Mouse (Mus musculus): Measurements from ENCODE around the gene Pgm3.

The Pgm3 gene

DNA sequence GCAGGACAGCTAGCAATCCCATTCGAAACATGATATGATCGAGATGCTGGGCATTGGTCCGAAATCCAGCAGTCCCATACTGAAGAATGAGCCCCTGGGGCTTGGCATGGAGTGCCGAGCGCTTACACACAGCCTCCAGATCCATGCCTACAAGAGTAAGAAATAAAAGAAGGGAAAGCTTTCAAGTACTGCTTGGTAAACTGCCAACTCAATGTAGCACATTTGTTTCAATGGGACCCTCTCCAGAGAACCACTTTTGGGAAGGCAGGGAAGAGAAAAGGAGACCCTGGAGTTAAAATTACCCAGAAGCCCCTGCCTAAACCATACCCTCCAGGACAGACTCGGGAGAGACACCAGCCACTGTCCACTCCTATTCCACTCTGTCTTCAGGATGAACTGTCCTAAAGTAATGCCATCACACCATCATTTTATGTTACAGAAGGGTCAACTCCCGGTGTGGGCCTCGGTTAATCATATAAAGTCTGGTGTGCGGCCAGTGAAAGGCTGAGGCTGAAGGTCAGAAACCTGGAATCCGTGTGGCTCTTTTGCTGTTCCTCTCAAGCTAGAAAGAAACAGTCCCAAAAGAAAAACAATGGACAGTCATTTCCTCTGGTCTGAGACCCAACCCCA is 1.3 kb downstream of the Pgm3 start:
- in situ Hi-C loops (cut with MboI, MseI) = no loop called here

GRCm38 (mm10) chr9:86569314-86569910 is 2.2 kb downstream of the Pgm3 start:
- in situ Hi-C loops (cut with MboI, MseI) = no loop called here

DNA sequence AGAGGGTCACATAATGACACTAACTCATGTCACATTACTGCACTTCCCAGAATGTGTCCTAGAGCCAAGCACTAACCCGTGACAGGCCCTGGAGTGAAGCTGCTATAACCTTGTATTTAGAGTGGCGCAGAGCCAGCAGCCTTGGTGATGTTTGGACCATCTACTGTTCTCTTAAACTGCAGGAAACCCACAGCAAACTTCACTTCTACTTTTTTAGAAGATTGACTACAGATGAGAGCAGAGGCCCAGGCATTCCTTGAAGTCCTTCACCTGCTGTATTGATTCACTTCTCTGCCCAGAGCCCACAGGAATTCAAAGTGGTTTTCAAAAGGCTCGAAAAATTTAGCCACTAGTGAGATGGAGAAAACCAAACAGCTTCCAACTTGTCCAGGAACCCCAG is 11.1 kb downstream of the Pgm3 start:
- in situ Hi-C loops (cut with MboI, MseI) = loop anchor here (5.0 kb wide), 1 partner anchor 83 kb away; no protein-coding TSS in a partner anchor

DNA sequence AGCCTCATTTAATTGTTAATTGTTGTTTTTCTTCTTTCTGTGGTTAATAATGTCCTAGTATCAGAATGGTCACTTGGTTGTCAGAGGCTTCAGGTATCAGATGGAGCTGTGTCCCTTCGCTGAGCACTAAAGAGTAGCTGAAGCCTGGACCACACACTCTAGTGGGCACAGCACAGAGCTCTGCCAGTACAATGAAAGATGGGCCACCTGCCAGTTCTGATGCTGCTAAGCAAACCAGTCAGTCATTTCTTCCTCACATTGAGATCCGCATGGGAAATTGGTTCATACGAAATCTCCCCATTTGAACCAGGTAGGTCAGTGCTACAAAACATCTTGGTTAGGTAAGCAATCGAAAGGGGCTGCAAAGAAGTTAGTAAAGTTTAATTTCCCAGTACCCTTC is 17.0 kb downstream of the Pgm3 start:
- in situ Hi-C loops (cut with MboI, MseI) = no loop called here

DNA sequence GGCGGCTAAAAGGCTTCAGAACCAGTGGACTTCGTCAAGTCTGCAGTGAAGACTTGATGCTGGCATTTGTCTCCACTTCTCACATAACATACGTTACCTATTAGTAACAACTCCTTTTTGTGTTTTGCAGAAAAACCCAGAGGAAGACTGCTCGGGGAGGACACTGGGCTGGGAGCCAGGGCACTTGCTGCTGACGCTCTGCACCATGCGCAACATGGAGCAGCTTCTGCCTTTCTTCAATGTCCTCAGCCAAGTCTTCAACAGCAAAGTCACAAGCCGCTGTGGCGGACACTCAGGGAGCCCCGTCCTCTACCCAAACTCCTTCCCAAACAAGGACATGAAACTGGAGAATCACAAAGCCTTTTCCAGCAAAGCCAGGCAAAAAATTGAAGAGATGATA is 17.8 kb downstream of the Pgm3 start:
- in situ Hi-C loops (cut with MboI, MseI) = no loop called here

DNA sequence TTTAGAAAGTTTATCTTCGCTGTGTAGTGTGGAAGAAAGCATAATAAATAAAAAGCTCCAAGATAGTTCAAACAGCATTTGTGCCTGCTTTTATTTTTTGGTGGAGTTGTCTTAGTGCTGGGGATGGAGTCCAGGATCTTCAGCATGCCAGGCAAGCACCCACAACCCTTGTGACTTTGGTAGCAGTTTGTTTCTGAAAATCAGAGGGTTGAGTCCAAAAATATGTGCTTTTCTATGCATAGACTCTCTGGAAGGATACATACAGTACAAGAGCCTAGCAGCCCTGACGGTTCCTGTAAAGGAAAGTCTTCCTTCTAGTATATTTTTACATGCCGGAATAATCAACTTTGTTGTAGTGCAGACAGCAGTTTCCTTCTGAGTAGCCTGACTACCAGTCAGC is 20.9 kb downstream of the Pgm3 start:
- in situ Hi-C loops (cut with MboI, MseI) = no loop called here

DNA sequence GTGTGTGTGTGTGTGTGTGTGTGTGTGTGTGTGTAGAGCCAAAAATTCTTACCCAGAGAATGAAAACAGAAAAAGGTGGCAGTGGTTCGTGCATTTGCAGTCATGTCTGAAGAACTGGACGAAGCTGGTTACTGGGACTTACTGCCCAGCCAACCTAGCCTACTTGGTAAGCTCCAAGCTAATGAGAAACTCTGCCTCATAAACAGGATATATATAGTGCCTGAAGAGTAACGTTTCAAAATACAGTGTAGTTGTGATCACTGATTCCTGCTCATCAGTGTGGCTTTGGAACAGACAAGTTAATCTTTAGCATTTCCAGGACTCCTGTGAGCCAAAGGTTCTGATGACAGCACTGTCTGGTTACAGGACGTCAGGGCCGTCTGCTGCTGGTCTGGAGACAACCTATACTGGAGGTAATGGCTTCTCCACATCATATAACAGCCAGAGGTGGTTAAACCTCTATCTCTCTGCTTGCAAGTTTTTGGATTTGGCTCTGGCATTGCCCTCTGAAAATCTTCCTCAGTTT is 21.9 kb downstream of the Pgm3 start:
- in situ Hi-C loops (cut with MboI, MseI) = no loop called here

DNA sequence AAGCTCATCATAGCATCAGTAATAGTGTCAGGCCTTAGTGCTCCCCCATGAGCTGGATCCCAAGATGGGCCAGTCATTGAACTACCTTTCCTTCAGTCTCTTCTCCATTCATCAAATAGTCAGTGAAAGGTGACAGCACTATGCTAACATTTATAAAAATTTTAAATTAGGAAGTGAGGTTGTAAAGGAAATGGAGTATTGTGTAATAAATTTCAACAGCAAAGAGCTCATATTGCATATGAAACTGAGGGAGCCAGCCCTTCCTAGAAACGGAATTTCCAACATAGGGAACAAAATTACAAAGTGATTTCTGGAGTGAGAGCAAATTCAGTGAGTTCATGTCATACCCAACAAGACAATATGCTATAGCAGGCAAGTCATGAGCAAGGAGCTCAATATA is 27.1 kb downstream of the Pgm3 start:
- in situ Hi-C loops (cut with MboI, MseI) = no loop called here

GRCm38 (mm10) chr9:86543451-86543850 is 28.2 kb downstream of the Pgm3 start:
- in situ Hi-C loops (cut with MboI, MseI) = no loop called here

GRCm38 (mm10) chr9:86534071-86534470 is 37.6 kb downstream of the Pgm3 start:
- in situ Hi-C loops (cut with MboI, MseI) = no loop called here

GRCm38 (mm10) chr9:86525600-86525999 is 46.0 kb downstream of the Pgm3 start:
- in situ Hi-C loops (cut with MboI, MseI) = no loop called here

DNA sequence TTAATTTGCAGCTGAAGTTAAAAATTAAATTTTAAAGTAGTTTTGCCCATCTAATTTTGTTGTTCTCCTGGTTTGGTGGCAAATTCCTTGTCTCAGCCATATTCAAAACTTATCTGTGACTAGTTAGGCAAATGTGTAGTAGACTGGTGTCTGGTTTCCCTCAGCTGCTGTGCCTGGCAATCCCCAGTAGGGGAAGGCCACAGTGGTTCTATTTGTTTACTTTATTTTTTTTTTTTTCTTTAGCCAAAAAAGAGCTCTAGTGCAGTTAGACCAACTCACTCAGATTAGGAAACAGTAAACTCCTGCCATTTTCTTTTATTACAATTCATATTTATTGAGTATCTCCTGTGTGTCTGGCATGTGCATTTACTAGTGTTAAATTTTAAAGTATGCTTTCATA is 49.3 kb downstream of the Pgm3 start:
- in situ Hi-C loops (cut with MboI, MseI) = no loop called here

- in situ Hi-C loops (cut with MboI, MseI) = no loop called here
Observed at GRCm38 (mm10) chr9:86514798-86515197, 56.8 kb downstream of the Pgm3 start.

GRCm38 (mm10) chr9:86514390-86514789 is 57.3 kb downstream of the Pgm3 start:
- in situ Hi-C loops (cut with MboI, MseI) = no loop called here

DNA sequence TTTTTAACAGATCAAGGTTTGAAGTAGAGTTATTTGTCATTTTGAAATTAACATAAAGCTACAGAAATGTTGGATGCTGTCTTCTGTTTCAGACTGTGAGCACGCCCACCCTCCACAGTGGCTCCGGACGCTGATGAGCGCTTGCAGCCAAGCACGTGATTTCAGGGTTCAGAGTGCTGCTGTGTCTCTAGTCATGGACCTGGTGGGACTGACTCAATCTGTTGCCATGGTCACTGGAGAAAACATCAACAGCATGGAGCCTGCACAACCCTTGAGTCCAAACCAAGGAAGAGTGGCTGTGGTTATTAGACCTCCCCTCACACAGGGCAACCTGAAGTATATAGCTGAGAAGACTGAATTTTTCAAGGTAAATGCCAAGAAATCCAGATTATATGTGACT is 57.9 kb downstream of the Pgm3 start:
- in situ Hi-C loops (cut with MboI, MseI) = no loop called here

DNA sequence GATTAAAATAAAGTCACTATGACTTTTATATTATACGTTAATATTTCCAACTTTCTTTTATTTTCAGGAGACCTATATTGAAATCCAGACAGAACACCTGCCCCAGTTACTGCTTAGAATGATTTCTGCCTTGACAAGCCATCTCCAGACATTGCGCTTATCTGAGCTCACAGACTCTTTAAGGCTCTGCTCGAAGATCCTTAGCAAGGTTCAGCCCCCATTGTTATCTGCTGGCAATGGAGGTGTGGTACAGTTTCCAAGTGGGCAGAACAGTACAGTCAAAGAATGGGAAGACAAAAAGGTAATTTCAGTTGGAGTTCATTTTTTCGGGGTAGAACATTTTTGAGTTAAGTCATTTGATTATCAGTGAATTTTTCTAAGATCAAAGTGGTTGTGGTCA is 64.2 kb downstream of the Pgm3 start:
- in situ Hi-C loops (cut with MboI, MseI) = no loop called here
